14 mouse cellular contexts compared by ENCODE assay signal in genomic region chr1:192755246-192755645, GRCm38 (mm10). TPM values are rescaled to one million over a fixed set of nuclear protein-coding genes. Genes with fewer than 3 reads are reported as not detected.
DNase-seq lines count a peak whose midpoint lies in the region; ATAC-seq lines count a peak whose summit lies in the region.
"Had no signal": no experiment of that assay in that cellular context is flagged by ENCODE, and none has a peak within 500 bp of the region (broad histone marks: within the 10 kb centered on the region; RNA-seq: fewer than 3 reads in every experiment).

No protein-coding gene starts in this region.

- H3K4me3 ChIP-seq in forebrain, embryonic 11.5 days (ENCODE audit: low read depth, low read length) = no peak overlapping the region
- no peak overlapping the region for H3K4me3 ChIP-seq in hindbrain, embryonic 15.5 days
- no peak overlapping the region for H3K4me3 ChIP-seq in heart, embryonic 11.5 days (ENCODE audit: low read depth, low read length)
- H3K4me3 ChIP-seq: erythroblast, embryonic 14.5 days had no signal

- H3K27me3 ChIP-seq in forebrain, embryonic 11.5 days (ENCODE audit: control insufficient read depth, insufficient read depth, low read length) = no peaks in the 10 kb centered on the region
- no peaks in the 10 kb centered on the region for H3K27me3 ChIP-seq in hindbrain, embryonic 15.5 days
- no peaks in the 10 kb centered on the region for H3K27me3 ChIP-seq in heart, embryonic 11.5 days (ENCODE audit: control insufficient read depth, insufficient read depth, low read length)

- no peaks in the 10 kb centered on the region for H3K36me3 ChIP-seq in forebrain, embryonic 11.5 days (ENCODE audit: control insufficient read depth, insufficient read depth, low read length)
- no peaks in the 10 kb centered on the region for H3K36me3 ChIP-seq in hindbrain, embryonic 15.5 days
- no peaks in the 10 kb centered on the region for H3K36me3 ChIP-seq in heart, embryonic 11.5 days (ENCODE audit: control insufficient read depth, insufficient read depth, low read length)

- 0 out of 2 replicates have a peak, but pooled peaks have one; percentile 34 for ATAC-seq in forebrain, embryonic 11.5 days (replicated peaks; ENCODE audit: low FRiP score)
- ATAC-seq in hindbrain, embryonic 15.5 days (ENCODE audit: low FRiP score, low read depth) = no peak
- ATAC-seq in heart, embryonic 11.5 days (replicated peaks; ENCODE audit: insufficient number of reproducible peaks, low FRiP score, low TSS enrichment) = no peak

- H3K9ac ChIP-seq in forebrain, embryonic 11.5 days (ENCODE audit: low read length) = no peak overlapping the region
- no peak overlapping the region for H3K9ac ChIP-seq in hindbrain, embryonic 15.5 days
- no peak overlapping the region for H3K9ac ChIP-seq in heart, embryonic 11.5 days (ENCODE audit: low read depth, low read length)

- 63% methylated on average over 13 of the region's 13 CpGs for WGBS in forebrain, embryonic 11.5 days
- WGBS in hindbrain, embryonic 15.5 days = 24% methylated on average over 13 of the region's 13 CpGs
- WGBS in heart, embryonic 11.5 days (ENCODE audit: insufficient replicate concordance) = 81% methylated on average over 13 of the region's 13 CpGs

- no peaks in the 10 kb centered on the region for H3K9me3 ChIP-seq in forebrain, embryonic 11.5 days (ENCODE audit: control insufficient read depth, low read length)
- H3K9me3 ChIP-seq in hindbrain, embryonic 15.5 days = no peaks in the 10 kb centered on the region
- H3K9me3 ChIP-seq in heart, embryonic 11.5 days (replicated peaks; ENCODE audit: control insufficient read depth, low read length) = no peaks in the 10 kb centered on the region

- intact Hi-C loops in left cerebral cortex, postnatal 10 days (cut with DNase I) = no loop called here

- H3K27ac ChIP-seq in forebrain, embryonic 11.5 days (ENCODE audit: low read depth, low read length) = 0 out of 2 replicates have a peak overlapping the region, but pooled peaks have one; percentile 19
- peak overlapping the region; percentile 65 for H3K27ac ChIP-seq in hindbrain, embryonic 15.5 days (replicated peaks)
- H3K27ac ChIP-seq in heart, embryonic 11.5 days (ENCODE audit: low read depth, low read length) = no peak overlapping the region

- H3K4me1 ChIP-seq in forebrain, embryonic 11.5 days (replicated peaks; ENCODE audit: control insufficient read depth, insufficient read depth, low read length) = peaks cover 8% of the 10 kb centered on the region; the same call in 1 of the 2 replicates
- peaks cover 33% of the 10 kb centered on the region for H3K4me1 ChIP-seq in hindbrain, embryonic 15.5 days (replicated peaks)
- H3K4me1 ChIP-seq in heart, embryonic 11.5 days (ENCODE audit: control insufficient read depth, insufficient read depth, low read length) = 0 out of 2 replicates have a peak, but pooled peaks cover 5% of the 10 kb centered on the region

- no peak overlapping the region for H3K4me2 ChIP-seq in forebrain, embryonic 11.5 days (ENCODE audit: low read depth, low read length, severe bottlenecking)
- peak overlapping the region; percentile 40 for H3K4me2 ChIP-seq in hindbrain, embryonic 15.5 days
- H3K4me2 ChIP-seq in heart, embryonic 11.5 days = no peak overlapping the region
- H3K4me2 ChIP-seq: liver, embryonic 11.5 days had no signal

- DNase-seq in embryo, embryonic 10.5 days (ENCODE audit: low spot score) = peak; percentile 54
- no peak for DNase-seq in forebrain, embryonic 11.5 days (ENCODE audit: low spot score)
- DNase-seq in neural tube, embryonic 10.5 days (ENCODE audit: extremely low spot score, low spot score) = peak; percentile 22
- no peak for DNase-seq in cerebellum, postnatal 25 days
- no peak for DNase-seq in left cerebral cortex, postnatal 10 days (ENCODE audit: extremely low spot score in 1 of 2, low spot score in 2 of 2)
- no peak for DNase-seq in lung, adult 18-20 months
- DNase-seq: heart, postnatal 10 days; kidney, adult 9 months; lung, postnatal 36 days; thymus, postnatal 4 days had no signal

RNA-seq across cellular contexts. Expression of gene Hhat, which starts 15.8 kb away (rescaled TPM):
- polyA plus RNA-seq in forebrain, embryonic 11.5 days (2014; fragmentation: Nextera tagmentation; extraction: Ambion mirVana) = 6.2 and 8.0 TPM in 2 replicates
- 3.5 and 3.6 TPM in 2 replicates for polyA plus RNA-seq in hindbrain, embryonic 15.5 days (2015; fragmentation: Nextera tagmentation; extraction: Ambion mirVana)
- polyA plus RNA-seq in heart, embryonic 11.5 days (2014; fragmentation: Nextera tagmentation; extraction: Ambion mirVana) = 7.2 and 9.5 TPM in 2 replicates
- total RNA-seq in left cerebral cortex, postnatal 10 days (2021) = 1 to 10 TPM; 1.7 to 1.8 TPM
- polyA plus RNA-seq: erythroblast, embryonic 14.5 days had no signal

Comparison
In these comparisons a context has a peak if more than half of its experiments do, and no peak if none do; other contexts are left out.
1. DNase-seq: peak in embryo, embryonic 10.5 days (single experiment) and neural tube, embryonic 10.5 days (single experiment); none in forebrain, embryonic 11.5 days (single experiment), cerebellum, postnatal 25 days (0 of 2), left cerebral cortex, postnatal 10 days (0 of 2) and lung, adult 18-20 months (0 of 2).